Mouse (Mus musculus) T-cell, adult 66 days (primary cell): ENCODE measurements around the gene Tmem33. TPM values are rescaled to one million over a fixed set of nuclear protein-coding genes. Genes with fewer than 3 reads are reported as not detected.

ENCODE experiments used
- total RNA-seq, 2 experiments: library from RNA; stranded (reverse); gene quantifications; 3 replicates in 1 of 2; 4 replicates in 1 of 2; pipeline ENCODE4 v1.2.4; 2023

Gene Tmem33
- 10 to 100 TPM; 63.3 to 69.7 TPM for total RNA-seq

DNA sequence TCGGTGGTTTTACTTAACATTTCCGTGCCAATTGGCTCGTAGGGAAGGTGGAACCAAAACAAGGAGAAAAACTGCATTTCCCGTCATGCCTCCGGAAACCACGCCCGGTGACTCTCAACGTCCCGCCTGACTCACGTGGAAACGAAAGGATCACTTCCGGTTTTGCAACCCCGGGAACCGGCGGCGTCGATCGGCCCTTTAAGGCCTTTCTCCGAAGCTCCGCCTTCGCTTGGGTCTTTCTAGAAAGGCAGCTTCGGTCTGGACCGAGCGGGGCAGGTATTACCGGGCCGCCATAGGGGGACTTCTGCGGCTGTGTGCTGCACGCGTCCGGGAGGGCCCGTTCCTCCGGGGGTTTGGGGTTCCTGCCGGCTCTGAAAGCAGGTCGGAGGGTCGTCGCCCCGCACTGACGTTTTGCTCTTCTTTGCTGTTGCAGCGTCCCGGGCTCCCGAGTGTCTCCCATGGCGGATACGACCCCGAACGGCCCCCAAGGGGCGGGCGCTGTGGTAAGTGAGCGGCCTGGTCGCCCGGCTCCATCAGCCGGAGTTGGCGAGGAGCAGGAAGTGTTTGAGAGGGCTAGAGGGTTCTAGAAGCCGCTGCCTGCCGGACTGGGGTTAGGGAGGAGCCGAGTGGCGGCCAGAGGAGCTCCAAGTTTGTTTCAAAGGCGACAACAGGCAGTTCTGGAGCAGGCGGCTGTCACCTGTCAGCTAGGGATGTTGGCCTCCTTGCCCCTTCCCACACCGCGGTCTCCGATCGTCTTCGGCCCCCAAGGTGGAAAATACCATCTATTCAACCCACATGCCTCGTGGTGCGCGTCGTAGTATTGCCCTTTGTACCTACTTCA lies at the start of gene Tmem33:
Gene Tmem33 (plus strand): TSS at position 35 of the 841 bp plus-strand sequence.

DNA sequence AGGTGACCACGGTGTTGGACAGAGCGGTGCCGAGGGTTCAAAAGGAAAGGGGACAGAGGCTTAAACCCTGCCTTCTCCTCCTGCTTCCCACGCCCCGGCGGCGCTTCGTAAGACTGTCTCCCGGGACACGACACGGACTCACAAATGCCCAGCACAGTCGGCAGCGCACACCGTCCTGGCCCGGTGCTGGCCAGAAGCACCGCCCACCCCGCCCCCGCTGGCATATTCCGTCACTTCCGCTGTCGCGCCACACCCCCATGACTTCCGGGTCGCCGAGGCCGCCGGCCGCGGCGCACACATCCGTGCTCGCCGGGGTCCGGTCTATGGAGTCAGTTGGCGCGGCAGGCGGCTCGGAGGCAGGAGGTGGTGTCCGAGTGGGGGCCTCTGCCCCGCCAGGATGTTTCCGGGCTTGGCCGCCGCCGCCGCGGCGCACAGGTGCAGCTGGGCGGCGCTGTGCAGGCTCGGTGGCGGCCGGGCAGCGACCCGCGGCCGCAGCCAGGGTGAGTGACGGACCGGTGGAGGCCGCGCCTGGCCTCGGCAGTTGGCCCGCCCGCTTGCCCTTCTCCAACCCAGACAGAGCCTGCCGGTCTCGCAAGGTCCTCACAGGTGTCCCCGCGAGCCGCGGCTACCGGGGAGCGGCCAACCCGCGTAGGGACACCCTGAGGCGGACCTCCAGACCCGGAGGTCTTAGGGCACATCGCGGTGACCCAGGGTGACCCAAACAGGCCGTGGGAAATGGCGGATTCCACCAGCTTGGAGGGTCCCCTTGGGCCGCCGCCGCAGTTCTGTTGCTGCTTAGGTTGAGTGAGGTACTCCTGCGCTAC lies 46.5 kb downstream of the Tmem33 start, which contains the start of gene Slc30a9:
Gene Slc30a9 (plus strand): TSS at position 258 of the 824 bp plus-strand sequence.

Other genes starting within 250 kb of the Tmem33 start
- not detected for gene Phox2b, start 161.3 kb upstream of the Tmem33 start, total RNA-seq
- gene Slc30a9, start 46.4 kb downstream of the Tmem33 start, total RNA-seq, result 10 to 100 TPM; 71.8 to 79.4 TPM
- 10 to 100 TPM; 17.0 to 19.2 TPM for gene Bend4, start 167.7 kb downstream of the Tmem33 start, total RNA-seq